Mouse (Mus musculus) bone marrow, adult 2 months (tissue): ENCODE results near the gene Drd4. TPM values are rescaled to one million over a fixed set of nuclear protein-coding genes. Genes with fewer than 3 reads are reported as not detected.
A peak's percentile ranks its signal among the peaks of the same experiment; 100 is the strongest.

Source experiments
- H3K27ac ChIP-seq: fragments of 200-500 bp; 2 replicates; pipeline ENCODE4 v1.5.1; 2012; ENCODE audit warnings: low read depth, mild to moderate bottlenecking, control low read depth, inconsistent platforms, low read length; ENCODE audit not compliant: control insufficient read depth, poor library complexity, insufficient read depth
- H3K4me1 ChIP-seq: fragments of 200-500 bp; 2 replicates; pipeline ENCODE4 v1.6.1; 2011; ENCODE audit warnings: low read length; ENCODE audit not compliant: control insufficient read depth, insufficient read depth
- H3K4me3 ChIP-seq: fragments of 200-500 bp; replicated peaks from 2 replicates; pipeline ENCODE3; 2011; ENCODE audit warnings: mild to moderate bottlenecking, low read depth, low read length, control low read depth; ENCODE audit not compliant: control insufficient read depth
- CTCF ChIP-seq: fragments of 200-500 bp; IDR thresholded peaks from 2 replicates; pipeline ENCODE4 v1.5.1; 2011; ENCODE audit warnings: low read length, control low read depth; ENCODE audit not compliant: control insufficient read depth, insufficient read depth
- POLR2A ChIP-seq: fragments of 200-500 bp; IDR thresholded peaks from 2 replicates; pipeline ENCODE4 v1.6.1; 2011; ENCODE audit warnings: low read depth, mild to moderate bottlenecking, control low read depth, low read length, borderline replicate concordance; ENCODE audit not compliant: control insufficient read depth
- WGBS: fragments of 180-500 bp; shearing (Covaris S2); methylation state at CpG from one replicate; pipeline ENCODE4 v1.1.7; 2018; 5-methylcytosine and 5-hydroxymethylcytosine counted together
- polyA plus RNA-seq: library from polyadenylated mRNA; stranded (reverse); fragments of >200 nt; gene quantifications from 2 replicates; pipeline ENCODE4 v1.2.4, GENCODE M21; 2011; ENCODE audit warnings: low replicate concordance; ENCODE audit not compliant: missing spikeins, insufficient read depth, insufficient read length

Gene Drd4
- polyA plus RNA-seq, 1 experiment: not detected

GRCm38 (mm10) chr7:141319446-141319845 is 27.6 kb downstream of the Drd4 start:
- H3K4me1 ChIP-seq: no peaks in the 10 kb centered on the region
- no peak overlapping the region for H3K27ac ChIP-seq
- TF ChIP-seq CTCF (no peak), POLR2A (no peak)
- H3K4me3 ChIP-seq: no peak overlapping the region
- 74% methylated on average over 2 of the region's 2 CpGs for WGBS

GRCm38 (mm10) chr7:141324686-141325085 is 32.9 kb downstream of the Drd4 start:
- Histone ChIP-seq H3K4me3 (no peak overlapping the region), H3K4me1 (peaks cover 6% of the 10 kb centered on the region), H3K27ac (no peak overlapping the region)
- 79% methylated on average over 1 of the region's 1 CpGs for WGBS
- TF ChIP-seq POLR2A (no peak), CTCF (no peak)

- H3K4me3 ChIP-seq: peak overlapping the region; percentile 68
- 7% methylated on average over 35 of the region's 35 CpGs for WGBS
- peak overlapping the region; percentile 92 for H3K27ac ChIP-seq
- H3K4me1 ChIP-seq: peaks cover 6% of the 10 kb centered on the region
- TF ChIP-seq CTCF: no peak
- no peak for TF ChIP-seq POLR2A
Measured at GRCm38 (mm10) chr7:141326546-141327446, 35.0 kb downstream of the Drd4 start.

- TF ChIP-seq CTCF (no peak), POLR2A (peak; percentile 99)
- Histone ChIP-seq H3K4me3 (peak within 1 kb of the TSS; percentile 90), H3K4me1 (peaks cover 6% of the 10 kb centered on the region), H3K27ac (peak within 1 kb of the TSS; percentile 92)
- WGBS: under 1% methylated on average over 105 of the region's 105 CpGs
Measured at GRCm38 (mm10) chr7:141327469-141328372, 35.9 kb downstream of the Drd4 start, which contains the start of the genes Deaf1 and Tmem80. Deaf1 (minus strand) TSS chr7:141327690. Tmem80 (plus strand) TSS chr7:141327739.

- Histone ChIP-seq H3K4me3 (peak overlapping the region; percentile 90), H3K27ac (peak overlapping the region; percentile 92), H3K4me1 (peaks cover 6% of the 10 kb centered on the region)
- WGBS: 10% methylated on average over 24 of the region's 24 CpGs
- no peak for TF ChIP-seq CTCF
- no peak for TF ChIP-seq POLR2A
Measured at GRCm38 (mm10) chr7:141328373-141328990, 36.7 kb downstream of the Drd4 start.

GRCm38 (mm10) chr7:141330706-141331105 is 38.9 kb downstream of the Drd4 start:
- H3K27ac ChIP-seq: no peak overlapping the region
- TF ChIP-seq POLR2A (no peak), CTCF (no peak)
- peaks cover 6% of the 10 kb centered on the region for H3K4me1 ChIP-seq
- no peak overlapping the region for H3K4me3 ChIP-seq

GRCm38 (mm10) chr7:141331990-141332389 is 40.2 kb downstream of the Drd4 start:
- Histone ChIP-seq H3K4me1 (peaks cover 1% of the 10 kb centered on the region), H3K4me3 (no peak overlapping the region), H3K27ac (no peak overlapping the region)
- WGBS: 85% methylated on average over 6 of the region's 6 CpGs
- TF ChIP-seq POLR2A (no peak), CTCF (no peak)
